Mouse (Mus musculus): ENCODE measurements at regions not wholly inside any gene's neighbourhood (a gene's known extent, or its start where the extent isn't known, plus 50 kb on each side); places are given as distances from the start of the nearest gene placed in this dataset.

DNA sequence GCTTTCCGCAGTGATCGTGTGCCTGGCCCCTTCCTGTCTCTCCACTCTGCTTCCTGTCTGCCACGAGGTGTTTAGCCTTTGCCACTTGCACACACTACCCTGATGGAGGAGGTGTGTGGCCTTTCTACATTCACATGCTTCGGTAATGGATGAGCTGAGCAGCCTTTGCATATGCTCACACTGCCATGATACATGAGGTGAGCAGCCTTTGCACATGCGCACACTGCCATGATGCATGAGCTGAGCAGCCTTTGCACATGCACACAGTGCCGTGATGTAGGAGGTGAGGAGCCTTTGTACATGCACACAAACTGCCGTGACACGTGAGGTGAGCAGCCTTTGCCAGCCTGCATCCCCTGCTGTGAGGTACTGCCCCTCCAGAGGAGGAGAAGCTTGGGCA lies 58.3 kb downstream of the Erv3 start:
- no peak for DNase-seq
- WGBS = 60% methylated on average over 8 of the region's 8 CpGs
- no peak overlapping the region for H3K4me3 ChIP-seq (ENCODE audit: low read depth, low read length)
- no peak for TF ChIP-seq CTCF (IDR thresholded peaks at IDR 0.05; ENCODE audit: low read depth)
- H3K27ac ChIP-seq (ENCODE audit: low read depth) = no peak overlapping the region
- no peak overlapping the region for H3K4me2 ChIP-seq
- no peaks in the 10 kb centered on the region for H3K27me3 ChIP-seq (ENCODE audit: insufficient read depth, low read length)
- ATAC-seq (ENCODE audit: insufficient read depth) = no peak
- no peaks in the 10 kb centered on the region for H3K36me3 ChIP-seq (ENCODE audit: insufficient read depth)
- H3K4me1 ChIP-seq (ENCODE audit: insufficient read depth) = no peaks in the 10 kb centered on the region
- no peaks in the 10 kb centered on the region for H3K9me3 ChIP-seq (ENCODE audit: low read depth, low read length)
- H3K9ac ChIP-seq = no peak overlapping the region

DNA sequence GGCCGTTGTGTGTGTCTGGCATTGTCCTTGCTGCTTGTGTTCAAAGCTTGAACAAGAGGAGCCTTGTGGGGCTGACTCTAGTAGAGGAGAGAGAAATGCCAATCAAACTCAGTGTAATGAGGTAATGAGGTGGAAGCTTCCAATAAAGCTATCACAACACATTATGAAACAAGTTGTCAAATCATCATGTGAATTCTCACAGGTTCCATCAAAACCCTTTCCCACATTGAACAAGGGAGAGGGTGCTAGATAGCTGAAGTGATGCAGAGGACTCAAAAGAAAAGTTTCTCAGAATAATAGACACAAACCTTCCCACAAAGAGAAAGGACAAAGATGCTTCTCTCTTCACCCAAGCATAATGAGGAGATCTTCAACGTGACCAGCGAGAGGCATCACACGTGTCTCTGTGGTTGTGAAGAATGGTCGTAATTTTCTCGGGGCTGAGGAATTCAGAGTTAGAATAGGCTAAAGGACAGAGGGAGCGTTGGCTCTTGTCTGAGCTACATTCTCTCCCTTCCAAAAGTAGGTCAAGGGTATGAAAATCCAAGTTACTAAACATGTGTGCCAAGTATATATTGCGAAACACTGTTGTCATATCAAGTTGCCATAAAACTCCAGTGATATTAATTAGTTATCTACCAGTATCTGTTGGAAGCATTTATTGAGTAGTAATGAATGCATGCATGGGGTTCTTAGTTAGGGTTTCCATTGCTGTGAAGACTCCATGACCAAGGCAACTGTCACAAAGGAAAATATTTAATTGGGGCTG lies 59.2 kb downstream of the Erv3 start:
- Histone ChIP-seq H3K4me3 (ENCODE audit: low read depth, low read length) (no peak overlapping the region), H3K27me3 (ENCODE audit: insufficient read depth, low read length) (no peaks in the 10 kb centered on the region), H3K9ac (no peak overlapping the region), H3K9me3 (ENCODE audit: low read depth, low read length) (no peaks in the 10 kb centered on the region), H3K4me2 (no peak overlapping the region), H3K4me1 (ENCODE audit: insufficient read depth) (no peaks in the 10 kb centered on the region), H3K27ac (ENCODE audit: low read depth) (no peak overlapping the region), H3K36me3 (ENCODE audit: insufficient read depth) (no peaks in the 10 kb centered on the region)
- no peak for TF ChIP-seq CTCF (IDR thresholded peaks at IDR 0.05; ENCODE audit: low read depth)
- DNase-seq = no peak
- no peak for ATAC-seq (ENCODE audit: insufficient read depth)
- 93% methylated on average over 8 of the region's 8 CpGs for WGBS

DNA sequence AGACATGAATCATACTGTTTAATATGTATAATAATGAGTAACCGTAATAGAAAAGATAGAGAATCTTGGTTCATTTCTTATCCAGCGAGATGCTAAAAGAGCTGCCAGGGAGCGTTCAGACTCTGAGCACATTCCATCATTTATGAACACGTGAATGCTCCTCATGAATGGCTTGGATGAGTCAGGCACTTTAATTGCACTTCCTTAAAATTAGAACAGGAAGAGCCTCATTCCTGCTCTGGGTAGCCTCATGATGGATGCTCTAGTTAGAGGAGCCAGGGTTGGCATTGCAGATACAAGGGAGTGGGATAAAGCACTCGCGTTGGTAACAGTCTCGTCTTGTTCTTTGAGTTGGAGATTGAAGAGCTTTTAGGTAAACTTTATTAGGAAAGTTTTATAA lies 60.1 kb downstream of the Erv3 start:
- H3K4me2 ChIP-seq = no peak overlapping the region
- no peaks in the 10 kb centered on the region for H3K9me3 ChIP-seq (ENCODE audit: low read depth, low read length)
- no peaks in the 10 kb centered on the region for H3K36me3 ChIP-seq (ENCODE audit: insufficient read depth)
- TF ChIP-seq CTCF (IDR thresholded peaks at IDR 0.05; ENCODE audit: low read depth) = no peak
- H3K27me3 ChIP-seq (ENCODE audit: insufficient read depth, low read length) = no peaks in the 10 kb centered on the region
- no peak for ATAC-seq (ENCODE audit: insufficient read depth)
- H3K27ac ChIP-seq (ENCODE audit: low read depth) = no peak overlapping the region
- H3K9ac ChIP-seq = no peak overlapping the region
- H3K4me3 ChIP-seq (ENCODE audit: low read depth, low read length) = no peak overlapping the region
- WGBS = 78% methylated on average over 7 of the region's 7 CpGs
- no peaks in the 10 kb centered on the region for H3K4me1 ChIP-seq (ENCODE audit: insufficient read depth)
- no peak for DNase-seq

DNA sequence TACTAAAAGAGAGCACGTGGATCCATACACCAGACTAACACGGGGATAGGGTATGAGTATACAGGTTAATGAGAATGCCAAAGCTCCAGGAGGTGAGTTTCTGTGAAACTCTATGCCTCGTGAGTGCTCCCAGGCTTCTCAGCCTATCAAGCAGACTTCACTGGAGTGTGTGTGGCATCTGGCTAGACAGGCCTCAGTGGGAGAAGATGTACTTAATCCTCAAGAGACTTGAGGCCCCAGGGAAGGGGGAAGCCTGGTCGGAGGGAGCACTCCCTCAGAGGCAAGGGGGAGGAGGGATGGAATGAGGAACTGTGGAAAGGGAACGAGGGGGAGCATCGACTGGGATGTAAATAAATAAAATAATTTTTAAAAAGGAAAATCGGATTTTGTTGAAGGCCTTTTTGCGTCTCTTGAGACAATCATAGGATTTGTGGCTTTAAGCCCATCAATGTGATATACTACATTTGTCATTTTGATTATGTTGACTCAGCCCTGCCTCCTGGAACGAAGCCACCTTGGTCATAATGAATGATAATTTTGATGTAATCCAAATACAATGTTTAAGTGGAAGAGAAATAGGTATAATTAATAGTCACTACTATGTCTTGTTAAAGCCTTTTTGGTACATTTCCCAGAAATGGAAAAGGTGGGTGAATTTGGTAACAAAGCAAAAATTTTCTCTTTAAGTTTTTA lies 62.4 kb downstream of the Erv3 start:
- WGBS = 65% methylated on average over 9 of the region's 9 CpGs
- Histone ChIP-seq H3K9ac (no peak overlapping the region), H3K4me3 (ENCODE audit: low read depth, low read length) (no peak overlapping the region), H3K36me3 (ENCODE audit: insufficient read depth) (no peaks in the 10 kb centered on the region), H3K9me3 (ENCODE audit: low read depth, low read length) (no peaks in the 10 kb centered on the region), H3K27me3 (ENCODE audit: insufficient read depth, low read length) (no peaks in the 10 kb centered on the region), H3K27ac (ENCODE audit: low read depth) (no peak overlapping the region), H3K4me1 (ENCODE audit: insufficient read depth) (no peaks in the 10 kb centered on the region), H3K4me2 (no peak overlapping the region)
- ATAC-seq (ENCODE audit: insufficient read depth) = no peak
- no peak for DNase-seq
- TF ChIP-seq CTCF (IDR thresholded peaks at IDR 0.05; ENCODE audit: low read depth) = no peak

DNA sequence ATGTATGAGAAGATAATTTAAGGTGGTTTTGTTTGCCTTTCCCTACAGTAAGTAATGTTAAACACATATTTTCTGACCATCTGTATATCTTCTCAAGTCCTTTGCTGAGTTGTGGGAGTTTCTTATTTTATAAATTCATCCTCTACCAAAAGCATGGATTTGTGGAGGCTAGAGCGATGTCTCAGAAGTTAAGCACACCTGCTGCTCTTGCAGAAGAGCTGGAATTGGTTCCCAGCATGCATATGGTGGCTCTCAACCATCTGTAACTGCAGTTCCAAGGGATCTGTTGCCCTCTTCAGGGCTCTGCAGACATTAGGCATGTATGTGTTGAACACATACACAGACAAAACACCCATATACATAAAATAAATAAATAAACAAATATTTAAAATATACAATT lies 84.2 kb downstream of the Erv3 start:
- Histone ChIP-seq H3K4me2 (no peak overlapping the region), H3K27me3 (ENCODE audit: insufficient read depth, low read length) (no peaks in the 10 kb centered on the region), H3K36me3 (ENCODE audit: insufficient read depth) (no peaks in the 10 kb centered on the region), H3K9me3 (ENCODE audit: low read depth, low read length) (no peaks in the 10 kb centered on the region), H3K9ac (no peak overlapping the region), H3K4me1 (ENCODE audit: insufficient read depth) (no peaks in the 10 kb centered on the region), H3K27ac (ENCODE audit: low read depth) (no peak overlapping the region), H3K4me3 (ENCODE audit: low read depth, low read length) (no peak overlapping the region)
- TF ChIP-seq CTCF (IDR thresholded peaks at IDR 0.05; ENCODE audit: low read depth) = no peak
- DNase-seq (no peak), ATAC-seq (ENCODE audit: insufficient read depth) (no peak)
- 87% methylated on average over 1 of the region's 1 CpGs for WGBS

DNA sequence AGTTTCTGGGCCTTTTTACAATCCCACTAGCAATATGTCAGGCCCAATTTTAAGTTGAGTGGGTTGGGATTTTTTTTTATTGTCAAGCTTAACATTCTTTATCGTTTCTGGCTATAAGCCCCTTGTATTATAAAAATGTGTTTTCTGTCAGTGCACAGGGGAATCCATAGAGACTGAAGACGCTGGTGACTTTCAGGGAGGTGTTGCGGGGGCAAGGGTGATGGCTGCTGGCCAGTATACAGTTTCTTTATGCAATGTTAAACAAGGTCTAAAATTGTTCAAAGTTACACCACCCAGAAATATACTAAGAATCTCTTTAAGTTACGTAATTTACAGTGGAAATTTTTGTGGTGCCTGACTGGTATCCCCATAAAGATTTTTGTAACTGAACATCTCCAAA lies 85.9 kb downstream of the Erv3 start:
- Histone ChIP-seq H3K4me1 (ENCODE audit: insufficient read depth) (no peaks in the 10 kb centered on the region), H3K4me3 (ENCODE audit: low read depth, low read length) (no peak overlapping the region), H3K9ac (no peak overlapping the region), H3K27me3 (ENCODE audit: insufficient read depth, low read length) (no peaks in the 10 kb centered on the region), H3K36me3 (ENCODE audit: insufficient read depth) (no peaks in the 10 kb centered on the region), H3K4me2 (no peak overlapping the region), H3K27ac (ENCODE audit: low read depth) (no peak overlapping the region), H3K9me3 (ENCODE audit: low read depth, low read length) (no peaks in the 10 kb centered on the region)
- 50% methylated on average over 4 of the region's 4 CpGs for WGBS
- DNase-seq = peak; percentile 56
- ATAC-seq (ENCODE audit: insufficient read depth) = no peak
- no peak for TF ChIP-seq CTCF (IDR thresholded peaks at IDR 0.05; ENCODE audit: low read depth)

DNA sequence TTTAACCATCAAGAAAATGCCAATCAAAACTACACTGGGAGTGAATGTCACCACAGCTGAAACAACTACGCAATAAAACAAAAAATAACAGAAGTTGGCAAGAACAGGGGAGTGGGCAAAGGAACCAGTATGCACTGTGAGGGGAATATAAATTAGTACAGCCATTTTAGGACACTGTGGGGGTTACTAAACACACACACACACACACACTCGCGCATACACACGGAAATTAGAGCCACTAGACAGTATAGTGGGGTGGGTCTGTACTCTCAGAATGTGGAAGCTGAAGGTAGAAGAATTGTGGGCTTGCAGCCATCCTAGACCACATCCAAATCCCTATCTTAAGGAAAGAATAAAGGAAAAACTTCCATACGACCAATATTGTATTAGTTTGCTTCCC lies 87.4 kb downstream of the Erv3 start:
- no peak overlapping the region for H3K4me2 ChIP-seq
- DNase-seq (no peak), ATAC-seq (ENCODE audit: insufficient read depth) (no peak)
- no peak overlapping the region for H3K9ac ChIP-seq
- TF ChIP-seq CTCF (IDR thresholded peaks at IDR 0.05; ENCODE audit: low read depth) = no peak
- H3K4me1 ChIP-seq (ENCODE audit: insufficient read depth) = no peaks in the 10 kb centered on the region
- 82% methylated on average over 5 of the region's 5 CpGs for WGBS
- no peak overlapping the region for H3K27ac ChIP-seq (ENCODE audit: low read depth)
- no peak overlapping the region for H3K4me3 ChIP-seq (ENCODE audit: low read depth, low read length)
- H3K9me3 ChIP-seq (ENCODE audit: low read depth, low read length) = no peaks in the 10 kb centered on the region
- H3K27me3 ChIP-seq (ENCODE audit: insufficient read depth, low read length) = no peaks in the 10 kb centered on the region
- no peaks in the 10 kb centered on the region for H3K36me3 ChIP-seq (ENCODE audit: insufficient read depth)

All from lung, embryonic 14.5 days (tissue).